Mouse (Mus musculus) CD4-positive, CD25-positive, alpha-beta regulatory T cell, adult 9 weeks (primary cell): ENCODE results near the gene Myocd. TPM values are rescaled to one million over a fixed set of nuclear protein-coding genes. Genes with fewer than 3 reads are reported as not detected.

Experiments used
- polyA plus RNA-seq: library from polyadenylated mRNA; unstranded; fragments of 100-300 nt; shearing (Covaris generic); gene quantifications from one replicate; pipeline ENCODE4 v1.2.1, GENCODE M21; 2017

Myocd gene
- polyA plus RNA-seq, result not detected

GRCm38 (mm10) chr11:65269851-65270473 is at the start of gene Myocd:
Gene Myocd (minus strand): TSS chr11:65269989.

GRCm38 (mm10) chr11:65162767-65163120 is 107.0 kb downstream of the Myocd start, which contains the start of gene Arhgap44:
Gene Arhgap44 (minus strand): TSS chr11:65162961.

GRCm38 (mm10) chr11:65159791-65160190 is 110.0 kb downstream of the Myocd start, which contains the start of gene 1700086D15Rik:
Gene 1700086D15Rik (minus strand): TSS chr11:65159891.

Other genes starting within 250 kb of the Myocd start
- not detected for gene 1700086D15Rik, start 110.1 kb downstream of the Myocd start, polyA plus RNA-seq
- 0.10 TPM for gene Arhgap44, start 107.0 kb downstream of the Myocd start, polyA plus RNA-seq